In the genomic region with DNA sequence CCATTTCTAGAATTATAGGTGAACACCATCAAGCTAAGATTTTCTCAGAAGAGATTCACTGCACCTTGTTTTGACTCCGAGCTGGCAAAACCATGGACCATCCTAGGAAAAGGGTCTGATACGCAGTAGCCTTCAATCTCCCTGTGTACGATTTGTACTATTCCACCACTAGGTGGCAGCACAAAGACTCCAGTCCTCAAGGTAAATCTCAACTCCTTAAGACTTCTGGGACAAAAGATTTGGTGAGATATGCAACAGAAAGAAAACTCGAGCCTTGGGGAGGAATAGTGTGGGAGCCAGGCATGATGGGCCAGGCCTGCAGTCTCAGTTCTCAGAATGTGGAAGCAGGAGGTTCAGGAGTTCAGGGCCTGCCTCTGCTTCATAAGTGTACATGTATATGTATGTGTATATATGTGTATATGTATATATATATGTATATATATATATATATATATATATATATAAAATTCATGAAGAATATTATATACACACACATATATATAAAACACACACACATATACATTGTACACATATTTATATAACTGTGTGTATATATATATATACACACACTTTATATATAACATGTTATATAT, we compare ENCODE assay signal across 10 mouse cellular contexts.
DNase-seq lines count a peak whose midpoint lies in the region; ATAC-seq and TF ChIP-seq lines count a peak whose summit lies in the region.
"Had no signal": no experiment of that assay in that cellular context is flagged by ENCODE, and none has a peak within 500 bp of the region (broad histone marks: within the 10 kb centered on the region; RNA-seq: fewer than 3 reads in every experiment).

No protein-coding gene starts in this region.

- H3K36me3 ChIP-seq in midbrain, postnatal 0 days (ENCODE audit: insufficient read depth, low read length) = no peaks in the 10 kb centered on the region

- intact Hi-C loops in left cerebral cortex, adult 2 months (cut with DNase I) = loop anchor here (5.0 to 10.0 kb wide), 4 partner anchors 277 to 1417 kb away; no protein-coding TSS in a partner anchor

- WGBS in midbrain, postnatal 0 days = 48% methylated on average over 4 of the region's 4 CpGs

- ATAC-seq in midbrain, postnatal 0 days (ENCODE audit: low FRiP score) = no peak
- no peak for ATAC-seq in monocyte, adult 5-6 weeks (replicated peaks; ENCODE audit: insufficient number of reproducible peaks, low FRiP score, low TSS enrichment, poor library complexity, severe bottlenecking)

- no peak overlapping the region for H3K9ac ChIP-seq in midbrain, postnatal 0 days (replicated peaks; ENCODE audit: low read length, poor library complexity, severe bottlenecking)

- H3K4me1 ChIP-seq in midbrain, postnatal 0 days (ENCODE audit: insufficient read depth, low read length) = no peaks in the 10 kb centered on the region

- no peak overlapping the region for H3K4me3 ChIP-seq in left cerebral cortex, adult 2 months
- H3K4me3 ChIP-seq in midbrain, postnatal 0 days (ENCODE audit: low read depth, low read length) = no peak overlapping the region
- H3K4me3 ChIP-seq: erythroblast, embryonic 14.5 days had no signal

- H3K9me3 ChIP-seq in midbrain, postnatal 0 days (ENCODE audit: low read length) = no peaks in the 10 kb centered on the region

- no peaks in the 10 kb centered on the region for H3K27me3 ChIP-seq in midbrain, postnatal 0 days (ENCODE audit: insufficient read depth, low read length)

- H3K27ac ChIP-seq in left cerebral cortex, adult 2 months = no peak overlapping the region
- no peak overlapping the region for H3K27ac ChIP-seq in midbrain, postnatal 0 days (ENCODE audit: low read depth, low read length)
- H3K27ac ChIP-seq: macrophage had no signal

- TF ChIP-seq CTCF in left cerebral cortex, adult 2 months (IDR thresholded peaks at IDR 0.05) = peak; percentile 81
- peak; percentile 73 for TF ChIP-seq CTCF in midbrain, postnatal 0 days (IDR thresholded peaks at IDR 0.05)

- H3K4me2 ChIP-seq in midbrain, postnatal 0 days (ENCODE audit: low read depth, low read length, poor library complexity, severe bottlenecking) = no peak overlapping the region

- DNase-seq in spleen, postnatal 10 days (ENCODE audit: low spot score in 2 of 2) = peak; percentile 4 to 12
- DNase-seq in spleen, postnatal 14 days (ENCODE audit: low spot score in 2 of 2) = no peak
- DNase-seq in adrenal gland, postnatal 14 days = peak; percentile 57
- DNase-seq in embryo, embryonic 9.5 days (ENCODE audit: extremely low spot score) = peak; percentile 40
- DNase-seq in hindlimb bud, embryonic 11.5 days (ENCODE audit: extremely low spot score, low read depth, low spot score) = peak; percentile 53
- peak; percentile 20 to 21 for DNase-seq in left cerebral cortex, adult 2 months (ENCODE audit: extremely low spot score in 1 of 2, low spot score in 2 of 2)
- peak; percentile 76 for DNase-seq in midbrain, postnatal 0 days (ENCODE audit: low spot score)

Comparison
In these comparisons a context has a peak if more than half of its experiments do, and no peak if none do; other contexts are left out.
1. DNase-seq: peak in spleen, postnatal 10 days (2 of 2), adrenal gland, postnatal 14 days (single experiment), embryo, embryonic 9.5 days (single experiment), hindlimb bud, embryonic 11.5 days (single experiment), left cerebral cortex, adult 2 months (2 of 2) and midbrain, postnatal 0 days (single experiment); none in spleen, postnatal 14 days (0 of 2).